Mouse (Mus musculus) testis, postnatal 14 days (tissue): Measurements from ENCODE around the gene Frmd6.
A peak's percentile ranks its signal among the peaks of the same experiment; 100 is the strongest.

ENCODE experiments used
- DNase-seq: peaks from one replicate; pipeline ENCODE4 v3.0.0; 2021; ENCODE audit warnings: low spot score

The Frmd6 gene

DNA sequence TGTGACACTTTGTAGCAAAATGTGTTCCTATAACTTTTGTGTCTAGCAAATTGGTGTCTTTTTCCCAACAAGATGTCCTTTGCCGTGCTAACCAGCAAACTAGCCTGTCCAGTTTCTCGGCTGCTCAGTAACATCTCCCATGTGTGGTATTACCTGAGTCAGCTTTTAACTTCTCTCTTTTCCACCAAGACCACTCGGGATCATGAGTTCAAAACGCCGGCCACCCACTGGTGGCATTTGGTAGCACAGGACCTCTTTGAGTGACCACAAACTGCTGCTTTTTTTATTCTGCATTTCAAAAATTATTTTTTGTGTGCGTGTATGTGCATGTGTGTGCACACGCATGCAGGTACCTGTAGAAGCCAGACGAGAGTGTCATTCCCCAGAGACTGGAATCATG, 73.1 kb downstream of the Frmd6 start:
- DNase-seq, result no peak

DNA sequence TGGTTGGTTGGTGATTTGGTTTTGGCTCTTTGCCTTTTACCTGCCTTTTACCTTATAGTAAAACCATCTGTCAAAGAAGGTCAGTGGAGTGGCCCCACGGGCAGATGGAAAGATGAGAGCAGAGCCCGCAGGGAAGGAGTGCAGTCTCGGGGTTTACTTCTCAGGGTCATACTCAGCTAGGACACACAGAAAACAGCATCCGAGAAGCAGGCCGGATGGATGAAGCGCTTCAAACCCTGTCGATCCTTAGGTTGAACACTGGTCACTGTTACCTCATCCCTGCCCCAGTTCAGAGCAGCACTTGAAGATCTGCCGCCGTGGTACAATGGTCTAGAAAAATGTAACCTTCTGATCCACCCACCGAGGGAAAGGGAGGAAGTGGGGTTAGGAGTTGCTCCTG, 79.2 kb downstream of the Frmd6 start:
- DNase-seq, result no peak

DNA sequence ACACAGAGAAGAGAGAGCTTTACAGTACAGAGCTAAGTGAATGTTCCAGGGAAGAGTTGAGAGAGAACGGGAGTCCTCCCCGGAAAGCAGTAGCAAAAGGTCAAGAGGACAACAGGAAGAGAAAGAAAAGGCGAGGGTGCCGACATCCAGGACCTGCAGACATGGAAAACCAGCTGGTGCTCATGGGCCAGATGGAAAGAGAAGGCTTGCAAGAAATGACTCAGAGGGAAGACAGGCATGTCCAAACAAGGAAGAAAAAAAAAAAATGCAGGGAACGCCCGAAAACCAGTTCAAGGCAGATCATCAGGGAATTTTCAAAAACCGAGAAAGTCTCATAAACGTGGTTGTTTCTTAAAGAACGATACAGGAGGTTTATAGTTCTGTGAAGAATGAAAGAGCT, 81.6 kb downstream of the Frmd6 start:
- DNase-seq, result no peak

DNA sequence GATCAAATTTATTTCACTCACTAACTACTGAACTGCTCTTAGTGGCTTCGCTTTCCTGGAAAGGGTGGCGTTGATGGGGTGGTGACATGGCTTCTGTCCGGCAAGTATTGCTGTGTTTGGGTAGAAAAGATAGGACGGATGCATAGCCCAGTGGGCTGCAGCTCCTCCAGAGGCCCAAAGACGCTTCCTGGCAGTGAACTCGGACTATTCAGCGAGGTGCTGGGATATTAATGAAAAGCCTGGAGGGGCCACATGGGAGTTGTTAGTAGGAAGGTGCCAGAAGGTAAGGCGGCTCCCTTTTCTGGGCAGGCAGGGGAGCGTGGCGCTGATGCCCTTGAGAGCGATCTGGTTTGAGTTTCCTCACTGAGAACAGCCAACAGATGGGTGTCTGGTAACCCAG, 82.3 kb downstream of the Frmd6 start:
- DNase-seq, result no peak

DNA sequence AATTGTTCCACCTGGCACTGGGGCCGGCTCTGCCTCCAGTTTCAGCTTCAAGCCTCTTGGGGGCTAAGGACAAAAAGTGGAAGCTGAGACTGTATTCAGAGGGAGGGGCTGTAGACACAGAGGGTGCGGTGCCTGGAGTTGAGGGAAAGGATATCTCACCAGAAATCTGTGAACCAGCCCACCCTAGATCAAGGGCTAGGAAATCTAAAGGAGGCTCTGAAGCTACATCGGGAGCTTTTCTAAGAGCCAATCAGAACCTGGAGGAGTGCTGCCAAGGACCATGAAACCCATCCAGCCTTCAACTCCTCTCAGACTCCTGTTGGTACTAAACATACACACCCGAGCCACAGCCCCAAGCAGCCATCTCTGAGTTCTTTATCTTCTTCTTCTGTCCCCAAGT, 82.8 kb downstream of the Frmd6 start:
- no peak for DNase-seq

DNA sequence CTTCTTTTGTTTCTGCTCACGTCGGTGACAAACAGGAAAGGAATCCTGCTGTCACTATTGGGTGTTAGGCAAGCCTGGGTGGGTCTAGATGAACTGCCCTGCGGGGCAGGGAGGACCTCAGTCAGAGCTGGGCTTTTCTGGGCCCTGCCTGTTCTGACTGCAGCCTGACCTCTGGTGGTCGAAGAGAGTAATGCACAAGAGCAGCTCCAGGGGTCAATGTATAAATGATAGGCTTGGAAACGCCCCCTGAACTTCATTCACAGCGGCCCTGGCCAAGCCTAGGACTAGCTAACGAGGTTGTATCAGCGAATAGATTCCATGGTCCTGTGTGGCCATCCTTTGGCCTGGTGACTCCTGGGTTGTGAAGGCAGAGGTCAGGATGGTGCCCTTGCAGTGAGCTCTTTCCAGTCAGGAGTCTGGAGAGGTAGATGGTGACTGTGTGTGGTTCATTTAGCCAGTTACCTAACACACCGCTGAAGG, 85.0 kb downstream of the Frmd6 start:
- DNase-seq, result peak; percentile 80

DNA sequence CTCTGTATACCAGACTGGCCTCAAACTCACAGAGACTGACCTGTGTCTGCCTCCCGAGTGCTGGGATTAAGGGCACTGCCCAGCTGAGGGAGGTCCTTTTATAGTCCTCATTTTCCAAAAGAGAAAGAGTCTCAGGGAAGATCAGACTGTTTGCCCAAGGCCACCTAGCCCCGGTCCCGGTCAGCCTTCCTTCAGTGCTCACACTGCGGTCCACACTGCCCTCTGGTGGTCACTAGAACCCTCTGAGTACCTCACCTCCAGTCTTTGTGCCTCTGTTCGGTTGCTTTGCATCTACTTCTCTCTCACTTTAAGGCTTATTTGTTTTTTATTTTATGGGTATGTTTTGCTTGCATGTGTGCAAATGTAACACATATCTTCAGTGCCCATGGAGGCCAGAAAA, 85.7 kb downstream of the Frmd6 start:
- DNase-seq, result peak; percentile 76

DNA sequence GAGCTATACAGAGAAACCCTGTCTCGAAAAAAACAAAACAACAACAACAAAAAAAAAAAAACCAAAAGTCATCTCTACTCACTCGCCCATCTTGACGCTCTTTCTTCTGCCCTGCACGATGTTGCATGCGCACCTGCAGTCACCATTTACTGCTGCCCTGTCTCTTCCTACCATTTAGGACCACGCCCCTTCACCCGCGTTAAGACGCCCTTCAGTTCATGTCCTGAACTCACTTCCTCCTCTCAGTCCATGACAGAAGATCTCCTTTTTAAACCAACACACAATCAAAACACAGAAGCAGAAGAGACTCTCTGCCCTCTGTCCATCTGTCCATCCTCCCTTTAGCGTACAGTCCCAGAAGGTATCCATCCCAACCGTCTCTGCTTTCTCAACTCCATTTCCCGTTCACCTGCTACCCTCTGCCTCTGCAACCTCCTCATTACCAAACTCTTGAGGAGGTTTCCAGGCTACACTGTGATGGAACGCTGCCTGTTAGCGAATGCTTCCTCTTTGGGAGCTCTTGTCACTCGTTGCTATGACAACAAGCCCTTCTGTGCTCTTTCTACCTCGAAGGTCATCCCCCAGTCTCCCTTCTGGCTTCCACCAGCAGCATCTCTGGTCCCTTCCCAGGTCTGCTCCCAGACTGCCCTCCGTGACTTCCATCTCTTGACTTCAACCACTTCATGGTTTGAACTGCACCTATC, 86.5 kb downstream of the Frmd6 start:
- no peak for DNase-seq

DNA sequence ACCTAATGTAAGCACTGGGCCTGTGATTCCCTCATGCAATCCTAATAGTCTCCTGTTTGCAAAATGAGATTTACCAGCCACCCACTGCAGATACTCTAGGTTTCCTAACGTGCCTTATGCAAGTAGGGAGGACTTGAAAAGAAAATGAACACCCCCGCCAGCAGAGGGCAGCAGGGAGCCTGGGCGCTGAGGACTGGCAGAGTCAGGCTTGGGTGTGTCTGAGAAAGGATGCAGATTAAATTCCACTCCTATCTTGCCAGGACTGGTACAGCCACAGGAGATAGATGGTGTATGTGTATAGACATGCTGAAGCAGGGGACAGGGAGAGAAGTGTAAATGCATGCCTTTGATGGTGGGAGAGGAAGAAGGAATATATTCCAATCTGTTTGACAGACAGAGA, 88.1 kb downstream of the Frmd6 start:
- peak; percentile 66 for DNase-seq

DNA sequence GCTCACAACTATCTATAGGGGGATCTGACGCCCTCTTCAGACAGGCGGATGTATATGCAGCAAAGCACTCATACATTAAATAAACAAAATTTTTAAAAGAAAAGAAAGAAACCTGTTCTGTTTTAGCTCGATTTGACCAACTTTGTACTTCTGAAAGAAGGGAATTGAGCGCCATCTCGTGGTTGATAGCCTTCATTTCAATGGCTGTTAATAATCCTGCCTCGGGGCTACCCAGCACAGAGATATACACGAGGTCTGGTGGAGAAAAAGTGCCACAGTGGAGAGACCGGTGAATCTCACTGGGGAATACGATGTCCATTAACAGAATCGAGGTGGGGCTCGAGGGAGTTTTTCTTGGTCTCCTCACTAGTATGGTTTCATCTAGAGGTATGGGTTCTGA, 89.1 kb downstream of the Frmd6 start:
- DNase-seq, result no peak

DNA sequence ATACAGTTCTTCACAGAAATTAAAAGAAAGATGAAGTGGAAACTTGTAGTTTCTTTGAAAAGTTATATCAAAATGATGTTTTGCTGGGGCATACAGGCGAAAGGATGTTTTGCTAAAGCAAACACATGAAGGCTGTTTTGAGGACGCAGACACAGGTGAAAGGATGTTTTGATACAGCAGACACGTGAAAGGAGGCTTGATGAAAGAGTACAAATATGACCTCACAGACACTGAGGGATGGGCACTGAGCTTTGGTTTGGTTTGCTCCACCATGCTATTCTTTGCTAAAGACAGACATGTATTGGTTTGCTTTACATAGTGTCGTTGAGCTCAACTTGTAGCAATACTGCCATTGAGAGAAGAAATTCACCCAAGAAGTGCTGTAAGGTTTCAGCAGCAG, 104.5 kb downstream of the Frmd6 start:
- DNase-seq, result no peak

DNA sequence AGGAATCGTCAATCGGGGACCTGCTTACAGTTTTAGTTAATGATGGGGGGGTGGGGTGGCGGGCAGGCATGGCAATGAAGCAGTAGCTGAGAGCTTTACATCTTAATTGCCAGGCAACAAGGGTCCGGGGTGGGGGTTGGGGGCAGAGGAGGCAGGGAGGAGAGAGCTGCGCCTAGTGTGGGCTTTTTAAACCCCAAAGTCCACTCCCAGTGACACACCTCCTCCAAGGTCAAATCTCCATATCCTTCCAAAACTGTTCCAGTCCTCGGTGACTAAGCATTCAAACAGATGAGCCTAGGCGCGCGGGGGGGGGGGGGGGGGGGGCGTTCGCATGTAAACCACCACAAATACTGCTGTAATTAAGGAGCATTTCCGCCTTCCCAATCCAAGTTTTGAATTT, 111.8 kb downstream of the Frmd6 start:
- peak; percentile 33 for DNase-seq

DNA sequence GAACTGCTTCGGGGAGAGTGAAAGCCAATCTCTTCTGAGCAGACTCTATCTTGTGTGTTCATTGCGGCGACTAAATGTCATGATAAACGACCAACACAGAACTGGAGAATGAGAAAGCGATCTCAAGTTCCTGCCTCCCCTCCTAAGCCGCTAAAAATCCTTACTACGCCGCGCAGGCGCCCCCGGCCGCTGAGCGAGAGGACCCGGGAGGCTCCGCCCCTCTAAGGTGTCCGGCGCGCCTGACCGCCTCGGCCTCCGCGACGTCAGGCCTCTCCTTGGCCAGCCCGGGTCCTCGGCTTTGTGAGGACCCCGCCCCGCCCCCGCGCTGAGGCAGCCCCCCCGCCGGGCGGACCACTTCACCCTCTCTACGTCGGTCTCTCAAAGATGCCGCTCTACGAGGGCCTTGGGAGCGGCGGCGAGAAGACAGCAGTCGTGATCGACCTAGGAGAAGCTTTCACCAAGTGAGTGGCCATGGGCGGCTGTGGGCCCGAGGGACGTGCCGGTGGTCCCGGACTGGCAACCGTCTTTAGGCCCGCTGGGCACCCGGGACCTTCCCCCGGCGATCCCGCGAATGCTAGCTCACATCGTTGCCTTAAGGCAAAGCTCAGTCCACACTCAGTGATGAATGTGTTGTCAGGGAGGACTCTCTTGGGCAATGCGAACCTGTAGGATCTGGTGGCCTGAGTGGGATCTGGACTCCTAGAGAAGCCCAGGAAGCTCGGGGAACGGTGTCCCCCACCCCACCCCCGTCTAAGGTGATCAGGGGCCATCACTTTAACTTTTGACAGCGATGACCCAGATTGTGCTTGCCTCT, 112.5 kb downstream of the Frmd6 start, which contains the start of gene Actr10:
Actr10 (plus strand) TSS at position 287 of the 814 bp plus-strand sequence.
- DNase-seq, result peak; percentile 92

DNA sequence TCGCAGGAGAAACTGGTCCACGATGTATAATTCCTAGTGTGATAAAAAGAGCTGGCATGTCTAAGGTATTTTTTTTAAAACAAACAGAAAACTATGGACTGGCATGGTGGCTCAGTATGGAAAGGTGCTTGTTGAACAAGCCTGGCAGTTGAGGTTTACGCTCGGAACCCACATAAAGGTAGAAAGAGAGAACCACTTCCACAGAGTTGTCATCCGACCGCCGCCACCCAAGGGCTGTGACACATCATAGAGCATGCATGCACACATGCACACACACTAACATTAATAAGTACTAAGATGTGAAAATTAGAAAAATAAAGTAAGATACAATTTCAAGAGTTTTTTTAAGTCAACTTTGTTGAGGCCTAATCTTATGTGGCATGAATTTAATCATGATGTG, 115.5 kb downstream of the Frmd6 start:
- DNase-seq, result no peak

DNA sequence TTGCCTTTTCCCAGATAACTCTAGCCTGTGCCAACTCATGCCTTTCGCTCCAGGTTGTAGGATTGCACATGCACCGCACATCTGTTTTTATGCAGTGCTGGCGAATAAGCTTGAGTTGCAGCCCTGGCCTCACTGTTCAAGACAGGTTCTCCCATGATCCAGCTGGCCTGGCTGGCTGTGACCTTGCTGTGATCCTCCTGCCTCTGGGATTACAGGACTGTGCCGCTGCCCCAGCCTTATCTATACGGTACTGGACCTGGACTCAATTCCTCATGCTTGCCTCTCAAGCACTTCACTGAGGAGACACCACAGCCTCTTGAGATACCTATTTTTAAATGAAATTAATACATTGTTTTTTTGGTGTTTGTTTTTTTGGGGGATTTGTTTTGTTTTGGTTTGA, 118.9 kb downstream of the Frmd6 start:
- no peak for DNase-seq

DNA sequence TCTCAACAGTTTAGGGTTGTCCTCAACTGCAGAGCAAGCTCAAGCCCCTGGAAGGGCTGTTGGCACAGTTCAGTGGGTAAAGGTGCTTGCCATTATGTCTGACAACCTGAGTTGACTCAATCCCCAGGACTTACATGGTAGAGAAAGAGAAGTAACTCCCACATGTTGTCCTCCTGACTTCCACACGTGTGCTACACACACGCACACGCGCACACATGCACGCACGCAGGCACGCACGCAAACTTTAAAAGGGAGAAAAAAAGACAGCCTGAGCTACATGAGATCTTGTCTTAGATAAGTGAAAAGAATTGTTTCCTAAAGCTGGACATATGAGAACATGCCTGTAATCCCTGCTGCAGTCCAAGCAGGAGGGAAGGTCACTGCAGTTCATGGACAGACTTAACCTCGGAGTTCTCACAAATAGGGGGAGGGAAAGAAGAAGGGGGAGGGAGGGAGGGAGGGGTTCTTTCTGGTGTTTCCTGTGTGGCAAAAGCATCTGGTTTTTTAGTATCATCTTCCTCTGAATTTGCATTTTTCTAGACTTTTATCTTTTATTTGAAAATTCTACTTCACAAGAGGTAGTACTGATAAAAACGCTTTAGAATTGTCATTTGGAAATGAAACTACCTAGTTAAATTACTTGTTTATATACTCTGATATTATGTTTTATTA, 121.4 kb downstream of the Frmd6 start:
- no peak for DNase-seq
